Mouse (Mus musculus) CH12.LX (cell line): Measurements from ENCODE around the gene Nhlrc4.

Experiments
- CTCF ChIP-seq, 2 experiments: IDR thresholded peaks in 1 of 2; conservative IDR thresholded peaks in 1 of 2; 2 replicates each; pipeline ENCODE4 v1.5.1; 2011 to 2012; ENCODE audit warnings: low read depth in 2 of 2, low read length in 2 of 2, improper control_type of control experiment in 1 of 2, inconsistent platforms in 1 of 2, mild to moderate bottlenecking in 1 of 2, moderate library complexity in 1 of 2
- E2F4 ChIP-seq: IDR thresholded peaks from 2 replicates; pipeline ENCODE4 v1.6.1; 2011; ENCODE audit warnings: low read depth, low read length, improper control_type of control experiment; ENCODE audit not compliant: insufficient replicate concordance

DNA sequence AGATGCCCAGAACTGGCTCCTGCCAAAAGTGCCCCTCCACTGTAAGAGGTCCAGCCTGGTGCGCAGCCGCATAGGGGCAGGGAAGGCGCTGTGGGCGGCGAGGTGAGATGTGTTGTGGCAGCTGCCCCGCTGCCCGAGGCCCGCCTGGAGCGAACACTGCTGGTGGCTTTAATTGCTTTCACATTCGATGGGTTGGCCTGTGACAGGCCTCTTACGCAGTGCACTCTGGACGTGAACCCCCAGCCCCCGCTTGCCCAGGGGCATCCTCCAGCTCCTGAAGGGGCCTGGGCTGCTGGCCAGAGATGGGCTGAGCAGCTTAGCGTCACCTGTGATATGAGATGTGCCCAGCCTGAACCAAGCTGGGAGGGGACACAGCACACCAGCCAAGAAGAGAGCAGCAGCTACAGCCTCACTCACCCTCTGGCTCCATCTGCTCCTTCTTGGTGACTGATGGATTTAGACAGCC is 12.9 kb upstream of the Nhlrc4 start:
- TF ChIP-seq CTCF (conservative IDR thresholded peaks at IDR 0.05 in 1 of 2, IDR thresholded peaks at IDR 0.05 in 1 of 2; ENCODE audit: low read depth in 2 of 2, low read length in 2 of 2) (no peak), E2F4 (no peak)
